Mouse (Mus musculus): ENCODE measurements around the gene Pald1. TPM values are rescaled to one million over a fixed set of nuclear protein-coding genes. Genes with fewer than 3 reads are reported as not detected.

The Pald1 gene
- total RNA-seq, 1 experiment = 102 TPM

DNA sequence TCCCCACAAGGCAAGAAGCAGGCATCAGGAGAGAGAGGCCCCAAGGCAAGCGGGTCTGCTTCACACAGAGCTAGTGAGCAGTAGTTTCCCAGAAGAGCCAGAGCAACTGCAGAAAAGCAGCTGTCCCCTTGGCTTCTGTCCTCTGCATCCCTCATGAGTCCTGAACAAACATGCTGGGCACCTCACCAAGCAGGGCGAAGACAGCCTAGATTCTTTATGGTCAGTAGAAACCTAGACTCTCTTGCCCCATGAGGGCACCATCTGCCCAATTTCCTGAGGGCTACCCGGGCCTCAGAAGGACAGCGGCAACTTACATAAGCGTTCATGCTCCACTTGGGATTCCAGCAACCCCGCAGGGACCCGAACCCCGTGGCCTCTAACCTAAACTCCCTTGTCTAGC lies 20.3 kb downstream of the Pald1 start:
- Histone ChIP-seq H3K9ac (ENCODE audit: insufficient read depth, low read depth, low read length, poor library complexity, severe bottlenecking) (no peak overlapping the region), H3K4me1 (ENCODE audit: control insufficient read depth in 2 of 2, insufficient read depth in 2 of 2, low read length in 2 of 2, poor library complexity in 1 of 2) (peaks cover 2 to 29% of the 10 kb centered on the region in 2 experiments; a peak in 3 of 4 replicates), H3K27ac (ENCODE audit: insufficient read depth, low read depth, low read length, poor library complexity, severe bottlenecking) (no peak overlapping the region), H3K9me3 (ENCODE audit: control insufficient read depth, insufficient read depth, low read depth, low read length) (no peaks in the 10 kb centered on the region), H3K36me3 (ENCODE audit: control insufficient read depth, insufficient read depth, low read length, poor library complexity, severe bottlenecking) (peaks cover 5% of the 10 kb centered on the region; the same call in 1 of the 2 replicates), H3K4me3 (ENCODE audit: insufficient read depth in 1 of 2, low read depth in 1 of 2, low read length in 2 of 2, poor library complexity in 1 of 2, severe bottlenecking in 1 of 2) (no peak overlapping the region)
- no peak for DNase-seq (ENCODE audit: low read depth, low spot score)
- in situ Hi-C loops (cut with MboI; ENCODE audit: low sequenced_read_pairs in 2 of 2, unreplicated experiment in 2 of 2) = no loop called here
- TF ChIP-seq MAFK (IDR thresholded peaks at IDR 0.05; ENCODE audit: insufficient read depth, low read depth, low read length) = no peak
- no peak for TF ChIP-seq ZNF384 (IDR thresholded peaks at IDR 0.05; ENCODE audit: low read depth, low read length)
- no peak for TF ChIP-seq HCFC1 (IDR thresholded peaks at IDR 0.05; ENCODE audit: borderline replicate concordance, insufficient read depth, low read length)
- no peak for TF ChIP-seq ZC3H11A (IDR thresholded peaks at IDR 0.05; ENCODE audit: borderline replicate concordance, low read depth, low read length)
- TF ChIP-seq CHD2 (IDR thresholded peaks at IDR 0.05; ENCODE audit: low read depth, low read length) = no peak

DNA sequence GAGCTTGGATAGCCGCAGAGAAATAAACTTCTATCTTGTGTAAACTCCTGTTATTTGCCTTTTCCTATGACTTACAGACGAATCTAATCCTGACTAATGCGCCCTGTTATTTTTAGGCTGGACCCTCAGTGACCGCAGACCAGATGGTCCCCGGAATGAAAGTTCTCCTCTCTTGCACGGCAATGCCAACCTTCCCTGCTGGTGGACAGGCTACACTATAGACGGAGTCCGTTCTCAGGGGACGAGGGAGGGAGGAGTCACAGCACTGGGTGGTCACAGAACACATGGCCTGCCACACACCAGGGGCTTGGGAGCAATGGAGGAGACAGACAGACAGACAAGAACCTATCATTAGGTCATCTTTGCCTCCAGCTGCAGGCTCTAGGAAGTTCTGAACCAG lies 20.8 kb downstream of the Pald1 start:
- H3K9ac ChIP-seq (ENCODE audit: insufficient read depth, low read depth, low read length, poor library complexity, severe bottlenecking) = no peak overlapping the region
- TF ChIP-seq CHD2 (IDR thresholded peaks at IDR 0.05; ENCODE audit: low read depth, low read length) (no peak), HCFC1 (IDR thresholded peaks at IDR 0.05; ENCODE audit: borderline replicate concordance, insufficient read depth, low read length) (no peak), ZNF384 (IDR thresholded peaks at IDR 0.05; ENCODE audit: low read depth, low read length) (no peak), ZC3H11A (IDR thresholded peaks at IDR 0.05; ENCODE audit: borderline replicate concordance, low read depth, low read length) (no peak), MAFK (IDR thresholded peaks at IDR 0.05; ENCODE audit: insufficient read depth, low read depth, low read length) (no peak)
- no peak overlapping the region for H3K4me3 ChIP-seq (ENCODE audit: insufficient read depth in 1 of 2, low read depth in 1 of 2, low read length in 2 of 2, poor library complexity in 1 of 2, severe bottlenecking in 1 of 2)
- H3K27ac ChIP-seq (ENCODE audit: insufficient read depth, low read depth, low read length, poor library complexity, severe bottlenecking) = no peak overlapping the region
- H3K9me3 ChIP-seq (ENCODE audit: control insufficient read depth, insufficient read depth, low read depth, low read length) = no peaks in the 10 kb centered on the region
- in situ Hi-C loops (cut with MboI; ENCODE audit: low sequenced_read_pairs in 2 of 2, unreplicated experiment in 2 of 2) = no loop called here
- H3K4me1 ChIP-seq (ENCODE audit: control insufficient read depth in 2 of 2, insufficient read depth in 2 of 2, low read length in 2 of 2, poor library complexity in 1 of 2) = peaks cover 3 to 31% of the 10 kb centered on the region in 2 experiments; a peak in 3 of 4 replicates
- H3K36me3 ChIP-seq (ENCODE audit: control insufficient read depth, insufficient read depth, low read length, poor library complexity, severe bottlenecking) = peaks cover 5% of the 10 kb centered on the region; the same call in 1 of the 2 replicates
- no peak for DNase-seq (ENCODE audit: low read depth, low spot score)

DNA sequence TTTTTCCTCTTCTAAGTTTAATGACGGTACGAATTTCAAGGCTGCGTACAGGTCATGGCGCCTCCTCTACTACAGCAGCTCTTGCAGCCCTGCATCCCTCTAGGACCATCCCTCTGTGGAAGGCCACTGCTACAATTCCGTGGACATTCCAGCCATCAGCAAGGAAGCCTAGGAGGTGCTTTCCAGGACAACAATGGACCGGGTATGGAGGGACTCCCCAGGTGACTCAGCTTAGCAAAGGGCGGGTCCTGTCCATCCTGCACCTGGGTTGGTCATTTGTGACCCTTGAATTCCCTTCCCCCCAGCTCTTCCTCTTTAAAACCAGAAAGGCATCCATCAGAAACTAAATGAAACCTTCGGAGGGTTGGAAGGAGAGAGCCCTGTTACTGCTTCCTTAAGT lies 22.7 kb downstream of the Pald1 start:
- TF ChIP-seq CHD2 (IDR thresholded peaks at IDR 0.05; ENCODE audit: low read depth, low read length) = no peak
- TF ChIP-seq HCFC1 (IDR thresholded peaks at IDR 0.05; ENCODE audit: borderline replicate concordance, insufficient read depth, low read length) = no peak
- no peak for TF ChIP-seq ZNF384 (IDR thresholded peaks at IDR 0.05; ENCODE audit: low read depth, low read length)
- TF ChIP-seq ZC3H11A (IDR thresholded peaks at IDR 0.05; ENCODE audit: borderline replicate concordance, low read depth, low read length) = no peak
- TF ChIP-seq MAFK (IDR thresholded peaks at IDR 0.05; ENCODE audit: insufficient read depth, low read depth, low read length) = no peak
- in situ Hi-C loops (cut with MboI; ENCODE audit: low sequenced_read_pairs in 2 of 2, unreplicated experiment in 2 of 2) = no loop called here

DNA sequence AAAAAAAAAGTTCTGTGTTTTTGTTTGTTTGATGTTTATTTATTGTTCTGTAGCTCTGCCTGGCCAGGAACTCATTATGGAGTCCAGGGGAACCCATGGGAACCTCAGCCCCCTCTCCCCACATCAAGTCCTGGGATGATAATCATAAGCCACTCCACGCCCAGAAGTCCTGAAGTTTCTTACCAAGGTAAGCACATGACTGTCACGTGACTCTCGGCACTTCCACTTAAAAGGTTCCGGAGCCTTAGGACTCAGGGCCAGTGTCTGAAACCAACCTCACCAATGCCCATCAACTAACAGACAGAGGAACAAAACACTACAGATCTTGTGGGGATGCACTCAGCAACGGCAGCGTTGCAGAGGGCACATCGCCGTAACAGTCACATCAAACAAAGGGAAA lies 23.9 kb downstream of the Pald1 start:
- H3K4me3 ChIP-seq (ENCODE audit: insufficient read depth in 1 of 2, low read depth in 1 of 2, low read length in 2 of 2, poor library complexity in 1 of 2, severe bottlenecking in 1 of 2) = no peak overlapping the region
- H3K9me3 ChIP-seq (ENCODE audit: control insufficient read depth, insufficient read depth, low read depth, low read length) = no peaks in the 10 kb centered on the region
- H3K4me1 ChIP-seq (ENCODE audit: control insufficient read depth in 2 of 2, insufficient read depth in 2 of 2, low read length in 2 of 2, poor library complexity in 1 of 2) = peaks cover 2 to 30% of the 10 kb centered on the region in 2 experiments; a peak in 3 of 4 replicates
- DNase-seq (ENCODE audit: low read depth, low spot score) = no peak
- in situ Hi-C loops (cut with MboI; ENCODE audit: low sequenced_read_pairs in 2 of 2, unreplicated experiment in 2 of 2) = no loop called here
- peaks cover 13% of the 10 kb centered on the region; the same call in 1 of the 2 replicates for H3K36me3 ChIP-seq (ENCODE audit: control insufficient read depth, insufficient read depth, low read length, poor library complexity, severe bottlenecking)
- H3K9ac ChIP-seq (ENCODE audit: insufficient read depth, low read depth, low read length, poor library complexity, severe bottlenecking) = no peak overlapping the region
- no peak for TF ChIP-seq HCFC1 (IDR thresholded peaks at IDR 0.05; ENCODE audit: borderline replicate concordance, insufficient read depth, low read length)
- no peak for TF ChIP-seq MAFK (IDR thresholded peaks at IDR 0.05; ENCODE audit: insufficient read depth, low read depth, low read length)
- TF ChIP-seq ZNF384 (IDR thresholded peaks at IDR 0.05; ENCODE audit: low read depth, low read length) = no peak
- no peak for TF ChIP-seq ZC3H11A (IDR thresholded peaks at IDR 0.05; ENCODE audit: borderline replicate concordance, low read depth, low read length)
- no peak for TF ChIP-seq CHD2 (IDR thresholded peaks at IDR 0.05; ENCODE audit: low read depth, low read length)
- H3K27ac ChIP-seq (ENCODE audit: insufficient read depth, low read depth, low read length, poor library complexity, severe bottlenecking) = no peak overlapping the region

More for the DNA sequence above, 22.7 kb downstream of the Pald1 start:
- no peaks in the 10 kb centered on the region for H3K9me3 ChIP-seq (ENCODE audit: control insufficient read depth, insufficient read depth, low read depth, low read length)
- no peak for DNase-seq (ENCODE audit: low read depth, low spot score)
- H3K36me3 ChIP-seq (ENCODE audit: control insufficient read depth, insufficient read depth, low read length, poor library complexity, severe bottlenecking) = peaks cover 8% of the 10 kb centered on the region; the same call in 1 of the 2 replicates
- no peak overlapping the region for H3K9ac ChIP-seq (ENCODE audit: insufficient read depth, low read depth, low read length, poor library complexity, severe bottlenecking)
- no peak overlapping the region for H3K4me3 ChIP-seq (ENCODE audit: insufficient read depth in 1 of 2, low read depth in 1 of 2, low read length in 2 of 2, poor library complexity in 1 of 2, severe bottlenecking in 1 of 2)
- peaks cover 2 to 29% of the 10 kb centered on the region in 2 experiments; a peak in 3 of 4 replicates for H3K4me1 ChIP-seq (ENCODE audit: control insufficient read depth in 2 of 2, insufficient read depth in 2 of 2, low read length in 2 of 2, poor library complexity in 1 of 2)
- no peak overlapping the region for H3K27ac ChIP-seq (ENCODE audit: insufficient read depth, low read depth, low read length, poor library complexity, severe bottlenecking)

Measured in ES-E14 (cell line).